Mouse (Mus musculus): ENCODE data around the gene Qtrt1. TPM values are rescaled to one million over a fixed set of nuclear protein-coding genes. Genes with fewer than 3 reads are reported as not detected.
"Not testable (repeated sequence)": the region's sequence is repeated elsewhere in the genome, so short reads cannot be mapped to it uniquely, and the experiment has no call there.

The Qtrt1 gene
- polyA plus RNA-seq, 1 experiment from 2014 or later = 51.4 TPM

DNA sequence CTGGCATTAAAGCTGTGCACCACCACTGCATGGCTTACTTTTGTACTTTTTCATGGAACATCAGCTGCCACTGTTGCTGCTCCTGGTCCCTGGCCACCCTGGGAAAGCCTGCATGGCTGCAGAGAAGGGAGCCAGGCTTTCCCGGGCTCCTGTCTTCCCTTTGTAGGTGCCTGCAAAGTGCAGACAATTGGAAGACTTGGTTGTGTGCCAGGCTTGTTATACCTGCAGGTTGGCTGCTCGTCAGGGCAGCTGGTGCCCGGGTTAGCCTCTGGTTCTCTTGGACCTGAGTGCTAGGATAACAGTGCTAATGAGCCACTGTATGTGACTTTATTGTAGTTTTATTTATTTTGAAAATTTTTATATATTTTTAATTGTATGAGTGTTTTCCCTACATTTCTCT, 47.2 kb downstream of the Qtrt1 start:
- Histone ChIP-seq H3K9ac (ENCODE audit: low read length) (no peak overlapping the region), H3K4me1 (ENCODE audit: control insufficient read depth, insufficient read depth, low read length) (no peaks in the 10 kb centered on the region), H3K36me3 (ENCODE audit: control insufficient read depth, insufficient read depth, low read length) (peaks cover 11% of the 10 kb centered on the region; the same call in 1 of the 2 replicates), H3K4me3 (ENCODE audit: low read depth, low read length) (no peak overlapping the region), H3K27me3 (replicated peaks; ENCODE audit: control insufficient read depth, insufficient read depth, low read length) (no peaks in the 10 kb centered on the region), H3K27ac (ENCODE audit: low read depth, low read length) (no peak overlapping the region), H3K4me2 (ENCODE audit: low read length) (no peak overlapping the region), H3K9me3 (replicated peaks; ENCODE audit: control insufficient read depth, low read length) (no peaks in the 10 kb centered on the region)
- 55% methylated on average over 3 of the region's 3 CpGs for WGBS
- DNase-seq (ENCODE audit: low spot score) = no peak
- ATAC-seq = no peak

DNA sequence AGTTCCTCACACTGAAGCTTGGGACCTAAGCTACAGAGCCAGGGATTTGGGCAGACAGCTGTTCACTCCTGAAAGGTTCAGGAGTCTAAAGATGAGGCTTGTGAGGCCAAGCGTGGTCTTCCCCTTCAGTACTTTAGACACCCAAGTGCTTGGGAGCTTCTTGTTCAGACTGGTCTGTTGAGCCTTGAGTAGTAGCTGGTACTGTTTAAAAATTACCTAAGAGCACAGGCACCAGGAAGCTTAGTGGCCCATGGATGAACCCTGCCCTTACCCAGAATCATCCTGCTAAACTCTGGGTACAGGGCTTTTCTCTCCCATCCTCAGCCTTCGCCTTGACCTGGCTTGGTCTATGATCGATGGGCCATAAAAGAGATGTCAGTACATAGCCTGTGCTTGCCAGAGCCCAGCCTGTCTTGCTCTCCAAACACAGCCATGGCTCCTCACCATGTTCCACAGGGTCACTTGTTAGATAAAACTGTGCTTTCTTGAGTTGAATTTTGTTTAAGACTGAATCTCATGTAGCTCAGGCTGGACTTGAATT, 48.8 kb downstream of the Qtrt1 start:
- no peak overlapping the region for H3K4me3 ChIP-seq (ENCODE audit: low read depth, low read length)
- H3K4me2 ChIP-seq (ENCODE audit: low read length) = no peak overlapping the region
- no peaks in the 10 kb centered on the region for H3K4me1 ChIP-seq (ENCODE audit: control insufficient read depth, insufficient read depth, low read length)
- H3K36me3 ChIP-seq (ENCODE audit: control insufficient read depth, insufficient read depth, low read length) = peaks cover 13% of the 10 kb centered on the region; the same call in 1 of the 2 replicates
- no peak overlapping the region for H3K9ac ChIP-seq (ENCODE audit: low read length)
- H3K9me3 ChIP-seq (replicated peaks; ENCODE audit: control insufficient read depth, low read length) = no peaks in the 10 kb centered on the region
- DNase-seq (ENCODE audit: low spot score) (no peak), ATAC-seq (no peak)
- WGBS = 92% methylated on average over 3 of the region's 3 CpGs
- no peak overlapping the region for H3K27ac ChIP-seq (ENCODE audit: low read depth, low read length)
- no peaks in the 10 kb centered on the region for H3K27me3 ChIP-seq (replicated peaks; ENCODE audit: control insufficient read depth, insufficient read depth, low read length)

DNA sequence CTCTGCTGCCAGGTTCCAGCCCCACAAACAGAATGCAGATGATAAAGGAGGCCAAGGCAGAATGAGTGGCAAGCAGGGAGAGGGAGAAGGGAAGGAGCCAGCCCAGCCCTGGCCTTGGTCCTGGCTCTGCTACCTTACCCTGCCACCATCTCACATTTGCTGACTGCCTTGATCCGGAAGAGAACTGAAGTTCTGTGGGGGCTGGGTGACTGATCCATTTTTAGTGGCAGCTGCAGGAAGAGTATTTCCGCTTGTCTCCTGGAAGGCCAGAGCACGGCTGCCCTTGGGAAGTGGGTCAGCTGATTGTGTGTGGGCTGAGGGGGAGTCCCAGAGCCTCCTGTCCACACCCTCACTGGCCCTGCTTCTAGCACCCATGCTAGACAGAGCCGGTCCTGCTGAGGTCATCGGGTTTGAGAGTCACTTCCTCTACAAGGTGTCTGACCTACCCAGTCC, 51.5 kb downstream of the Qtrt1 start:
- 81% methylated on average over 5 of the region's 5 CpGs for WGBS
- Histone ChIP-seq H3K9ac (ENCODE audit: low read length) (no peak overlapping the region), H3K4me3 (ENCODE audit: low read depth, low read length) (no peak overlapping the region), H3K4me1 (ENCODE audit: control insufficient read depth, insufficient read depth, low read length) (no peaks in the 10 kb centered on the region), H3K27ac (ENCODE audit: low read depth, low read length) (0 out of 2 replicates have a peak overlapping the region, but pooled peaks have one; percentile 21), H3K36me3 (ENCODE audit: control insufficient read depth, insufficient read depth, low read length) (peaks cover 34% of the 10 kb centered on the region), H3K4me2 (ENCODE audit: low read length) (no peak overlapping the region), H3K9me3 (replicated peaks; ENCODE audit: control insufficient read depth, low read length) (no peaks in the 10 kb centered on the region), H3K27me3 (replicated peaks; ENCODE audit: control insufficient read depth, insufficient read depth, low read length) (no peaks in the 10 kb centered on the region)
- ATAC-seq = no peak
- no peak for DNase-seq (ENCODE audit: low spot score)

DNA sequence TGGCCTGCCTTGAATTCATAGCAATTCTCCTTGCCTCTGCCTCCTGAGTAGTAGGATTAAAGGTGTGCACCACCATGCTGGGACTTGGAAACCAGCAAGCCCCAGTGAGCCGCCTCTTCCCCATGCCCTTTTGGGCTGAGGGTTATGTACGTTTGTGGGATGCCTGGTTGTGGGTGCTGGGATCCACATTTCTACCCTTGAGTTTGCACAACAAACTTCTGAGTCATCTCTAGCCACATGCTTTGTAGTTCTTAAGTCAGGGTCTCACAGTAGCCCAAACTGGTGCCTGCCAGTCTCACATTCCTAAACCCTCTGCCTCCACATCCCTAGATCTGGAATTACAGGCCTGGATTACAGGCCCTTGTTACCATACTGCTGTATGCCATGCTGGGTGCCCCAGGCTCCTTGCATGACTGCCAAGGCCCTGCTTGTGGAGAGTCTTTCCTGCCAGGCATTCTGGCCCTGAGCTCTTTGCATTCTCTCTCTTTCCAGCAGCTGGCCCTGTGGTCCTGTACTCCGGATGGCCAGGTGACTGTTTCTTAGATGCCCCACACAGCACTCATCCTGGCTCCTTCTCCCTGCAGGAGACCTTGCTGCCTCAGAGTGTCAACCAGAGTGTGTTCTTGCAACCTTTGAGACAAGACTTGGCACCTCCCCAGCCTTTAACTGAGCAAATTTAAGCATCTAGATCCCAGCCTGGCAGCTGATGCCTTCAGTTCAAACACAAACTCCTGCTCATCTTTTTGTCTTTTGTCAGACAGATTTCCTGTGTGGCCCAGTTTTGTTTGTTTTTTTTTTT, 52.3 kb downstream of the Qtrt1 start:
- Histone ChIP-seq H3K4me1 (ENCODE audit: control insufficient read depth, insufficient read depth, low read length) (no peaks in the 10 kb centered on the region), H3K36me3 (ENCODE audit: control insufficient read depth, insufficient read depth, low read length) (peaks cover 38% of the 10 kb centered on the region), H3K9ac (ENCODE audit: low read length) (no peak overlapping the region), H3K27me3 (replicated peaks; ENCODE audit: control insufficient read depth, insufficient read depth, low read length) (no peaks in the 10 kb centered on the region), H3K4me2 (ENCODE audit: low read length) (no peak overlapping the region), H3K9me3 (replicated peaks; ENCODE audit: control insufficient read depth, low read length) (no peaks in the 10 kb centered on the region), H3K4me3 (ENCODE audit: low read depth, low read length) (no peak overlapping the region), H3K27ac (ENCODE audit: low read depth, low read length) (no peak overlapping the region)
- ATAC-seq (no peak), DNase-seq (ENCODE audit: low spot score) (no peak)
- 84% methylated on average over 3 of the region's 3 CpGs for WGBS

- ATAC-seq; H3K4me1 ChIP-seq (ENCODE audit: control insufficient read depth, insufficient read depth, low read length); DNase-seq (ENCODE audit: low spot score); H3K27ac ChIP-seq (ENCODE audit: low read depth, low read length); H3K4me3 ChIP-seq (ENCODE audit: low read depth, low read length); H3K9me3 ChIP-seq (replicated peaks; ENCODE audit: control insufficient read depth, low read length); H3K27me3 ChIP-seq (replicated peaks; ENCODE audit: control insufficient read depth, insufficient read depth, low read length); H3K9ac ChIP-seq (ENCODE audit: low read length); H3K4me2 ChIP-seq (ENCODE audit: low read length): not testable (repeated sequence)
- peaks cover 37% of the 10 kb centered on the region for H3K36me3 ChIP-seq (ENCODE audit: control insufficient read depth, insufficient read depth, low read length)
- WGBS = 92% methylated on average over 7 of the region's 7 CpGs
Measured at GRCm38 (mm10) chr9:21464565-21464928, 52.9 kb downstream of the Qtrt1 start.

DNA sequence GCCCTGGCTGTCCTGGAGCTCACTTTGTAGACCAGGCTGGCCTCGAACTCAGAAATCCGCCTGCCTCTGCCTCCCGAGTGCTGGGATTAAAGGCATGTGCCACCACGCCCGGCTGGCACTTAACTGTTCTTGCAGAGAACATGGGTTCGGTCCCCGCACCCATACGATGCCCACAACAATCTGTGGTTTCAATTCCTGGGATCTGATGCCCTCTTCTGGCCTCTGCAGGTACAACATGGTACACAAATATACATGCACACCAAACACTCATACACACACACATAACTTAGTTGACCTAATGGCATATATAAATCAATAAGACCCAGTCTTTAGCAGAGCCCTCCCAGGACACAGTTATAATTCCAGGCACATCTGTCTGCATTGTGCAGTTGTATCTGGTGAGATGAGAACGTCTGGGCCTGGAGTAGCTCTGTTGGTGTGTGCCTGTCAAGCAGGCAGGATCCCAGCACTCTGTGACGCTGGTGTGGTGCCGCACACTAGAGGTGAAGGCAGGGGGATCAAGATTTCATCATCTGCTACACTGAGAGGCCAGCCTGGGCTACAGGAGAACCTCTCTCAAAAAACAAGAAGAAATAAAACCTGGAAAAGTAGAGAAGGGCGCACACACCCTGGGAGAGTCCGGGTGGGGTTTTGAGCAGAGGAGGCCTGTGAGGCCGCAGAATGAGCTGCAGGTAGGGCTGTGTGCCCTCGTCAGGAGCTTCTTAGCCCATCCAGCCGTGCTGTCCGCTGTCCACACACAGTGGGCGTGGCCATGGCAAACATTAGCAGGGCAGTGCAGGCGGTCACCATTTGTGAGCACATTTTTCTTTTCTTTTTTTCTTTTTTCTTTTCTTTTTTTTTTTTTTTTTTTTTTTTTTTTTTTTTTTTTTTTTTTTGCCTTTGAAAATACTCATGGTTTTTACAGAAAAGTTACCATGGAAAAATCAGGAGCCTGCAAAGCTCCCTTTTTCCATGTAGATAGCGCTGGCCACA, 57.7 kb downstream of the Qtrt1 start:
- no peak overlapping the region for H3K4me3 ChIP-seq (ENCODE audit: low read depth, low read length)
- no peaks in the 10 kb centered on the region for H3K4me1 ChIP-seq (ENCODE audit: control insufficient read depth, insufficient read depth, low read length)
- H3K9ac ChIP-seq (ENCODE audit: low read length) = no peak overlapping the region
- no peaks in the 10 kb centered on the region for H3K9me3 ChIP-seq (replicated peaks; ENCODE audit: control insufficient read depth, low read length)
- 86% methylated on average over 20 of the region's 20 CpGs for WGBS
- peaks cover 73% of the 10 kb centered on the region for H3K36me3 ChIP-seq (ENCODE audit: control insufficient read depth, insufficient read depth, low read length)
- H3K27ac ChIP-seq (ENCODE audit: low read depth, low read length) = no peak overlapping the region
- DNase-seq (ENCODE audit: low spot score) (peak; percentile 12), ATAC-seq (no peak)
- H3K27me3 ChIP-seq (replicated peaks; ENCODE audit: control insufficient read depth, insufficient read depth, low read length) = no peaks in the 10 kb centered on the region
- H3K4me2 ChIP-seq (ENCODE audit: low read length) = no peak overlapping the region

Other genes starting within 250 kb of the Qtrt1 start
- gene Pde4a, start 246.1 kb upstream of the Qtrt1 start, polyA plus RNA-seq (2014; fragmentation: Nextera tagmentation; extraction: Ambion mirVana) = 17.3 and 22.4 TPM in 2 replicates
- gene Keap1, start 172.5 kb upstream of the Qtrt1 start, polyA plus RNA-seq (2014; fragmentation: Nextera tagmentation; extraction: Ambion mirVana) = 34.7 and 39.1 TPM in 2 replicates
- 0.94 and 1.4 TPM in 2 replicates for gene S1pr5, start 163.4 kb upstream of the Qtrt1 start, polyA plus RNA-seq (2014; fragmentation: Nextera tagmentation; extraction: Ambion mirVana)
- gene Atg4d, start 146.5 kb upstream of the Qtrt1 start, polyA plus RNA-seq (2014; fragmentation: Nextera tagmentation; extraction: Ambion mirVana) = 45.7 and 53.1 TPM in 2 replicates
- 9.8 and 14.6 TPM in 2 replicates for gene Kri1, start 123.9 kb upstream of the Qtrt1 start, polyA plus RNA-seq (2014; fragmentation: Nextera tagmentation; extraction: Ambion mirVana)
- gene Cdkn2d, start 120.4 kb upstream of the Qtrt1 start, polyA plus RNA-seq (2014; fragmentation: Nextera tagmentation; extraction: Ambion mirVana) = 101 and 107 TPM in 2 replicates
- 0.91 and 1.4 TPM in 2 replicates for gene Ap1m2, start 99.5 kb upstream of the Qtrt1 start, polyA plus RNA-seq (2014; fragmentation: Nextera tagmentation; extraction: Ambion mirVana)
- gene Slc44a2, start 91.1 kb upstream of the Qtrt1 start, polyA plus RNA-seq (2014; fragmentation: Nextera tagmentation; extraction: Ambion mirVana) = 52.0 and 61.0 TPM in 2 replicates
- gene Ilf3, start 44.0 kb upstream of the Qtrt1 start, polyA plus RNA-seq (2014; fragmentation: Nextera tagmentation; extraction: Ambion mirVana) = 248 and 249 TPM in 2 replicates
- 54.2 and 65.3 TPM in 2 replicates for gene Dnm2, start 13.1 kb downstream of the Qtrt1 start, polyA plus RNA-seq (2014; fragmentation: Nextera tagmentation; extraction: Ambion mirVana)
- gene Tmed1, start 98.4 kb downstream of the Qtrt1 start, polyA plus RNA-seq (2014; fragmentation: Nextera tagmentation; extraction: Ambion mirVana) = 56.9 and 58.3 TPM in 2 replicates
- gene AB124611, start 114.3 kb downstream of the Qtrt1 start, polyA plus RNA-seq (2014; fragmentation: Nextera tagmentation; extraction: Ambion mirVana) = 0.74 and 1.9 TPM in 2 replicates
- gene Carm1, start 135.1 kb downstream of the Qtrt1 start, polyA plus RNA-seq (2014; fragmentation: Nextera tagmentation; extraction: Ambion mirVana) = 22.8 and 26.7 TPM in 2 replicates
- gene Timm29, start 180.9 kb downstream of the Qtrt1 start, polyA plus RNA-seq (2014; fragmentation: Nextera tagmentation; extraction: Ambion mirVana) = 67.3 and 68.4 TPM in 2 replicates
- 16.9 and 18.2 TPM in 2 replicates for gene Yipf2, start 181.0 kb downstream of the Qtrt1 start, polyA plus RNA-seq (2014; fragmentation: Nextera tagmentation; extraction: Ambion mirVana)
- 128 and 153 TPM in 2 replicates for gene Smarca4, start 204.3 kb downstream of the Qtrt1 start, polyA plus RNA-seq (2014; fragmentation: Nextera tagmentation; extraction: Ambion mirVana)

Data from forebrain, embryonic 14.5 days (tissue).